In the genomic region with DNA sequence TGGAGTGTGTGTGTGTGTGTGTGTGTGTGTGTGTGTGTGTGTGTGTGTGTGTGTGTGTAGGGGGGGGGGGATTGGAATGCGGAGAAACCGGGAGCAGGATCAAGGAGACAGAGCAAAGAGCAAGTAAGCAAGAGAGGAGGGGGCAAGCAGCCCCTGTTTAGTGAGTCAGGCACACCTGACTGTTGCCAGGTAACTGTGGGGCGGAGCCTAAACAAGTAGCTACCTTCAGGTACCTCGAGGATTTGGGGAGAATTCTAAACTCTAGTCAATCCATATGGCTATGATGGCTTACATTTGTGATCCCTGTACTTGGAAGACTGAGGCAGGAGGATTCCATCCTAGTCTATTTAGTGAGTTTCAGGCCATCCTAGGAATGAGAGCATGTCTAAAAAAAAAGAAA, we compare ENCODE assay signal across 9 mouse cellular contexts. TPM values are rescaled to one million over a fixed set of nuclear protein-coding genes. Genes with fewer than 3 reads are reported as not detected.
DNase-seq lines count a peak whose midpoint lies in the region; ATAC-seq and TF ChIP-seq lines count a peak whose summit lies in the region.
"Had no signal": no experiment of that assay in that cellular context is flagged by ENCODE, and none has a peak within 500 bp of the region (broad histone marks: within the 10 kb centered on the region; RNA-seq: fewer than 3 reads in every experiment).

No protein-coding gene starts in this region.

- H3K9ac ChIP-seq in heart, embryonic 15.5 days, result no peak overlapping the region
- no peak overlapping the region for H3K9ac ChIP-seq in heart, adult 2 months (ENCODE audit: low read depth, low read length)
- H3K9ac ChIP-seq in neural tube, embryonic 13.5 days, result no peak overlapping the region
- no peak overlapping the region for H3K9ac ChIP-seq in neural tube, embryonic 15.5 days (replicated peaks)
- no peak overlapping the region for H3K9ac ChIP-seq in hindbrain, embryonic 11.5 days (ENCODE audit: low read depth, low read length)
- no peak overlapping the region for H3K9ac ChIP-seq in neural tube, embryonic 14.5 days (replicated peaks; ENCODE audit: low read depth, low read length)

- intact Hi-C loops in heart, adult 2 months (cut with DNase I), result no loop called here

- TF ChIP-seq EP300 in heart, adult 2 months (IDR thresholded peaks at IDR 0.05; ENCODE audit: insufficient read depth, low read depth, low read length), result no peak

- H3K27me3 ChIP-seq in heart, embryonic 15.5 days, result no peaks in the 10 kb centered on the region
- H3K27me3 ChIP-seq in heart, adult 2 months (ENCODE audit: control insufficient read depth, insufficient read depth, low read length), result no peaks in the 10 kb centered on the region
- H3K27me3 ChIP-seq in neural tube, embryonic 13.5 days, result no peaks in the 10 kb centered on the region
- H3K27me3 ChIP-seq in neural tube, embryonic 15.5 days (replicated peaks), result no peaks in the 10 kb centered on the region
- H3K27me3 ChIP-seq in hindbrain, embryonic 11.5 days (ENCODE audit: control insufficient read depth, insufficient read depth, low read length), result no peaks in the 10 kb centered on the region
- H3K27me3 ChIP-seq in neural tube, embryonic 14.5 days (ENCODE audit: control insufficient read depth, insufficient read depth, low read length), result no peaks in the 10 kb centered on the region

- peak overlapping the region; percentile 53 for H3K4me2 ChIP-seq in heart, embryonic 15.5 days
- no peak overlapping the region for H3K4me2 ChIP-seq in neural tube, embryonic 13.5 days
- H3K4me2 ChIP-seq in neural tube, embryonic 15.5 days, result no peak overlapping the region
- H3K4me2 ChIP-seq in hindbrain, embryonic 11.5 days (replicated peaks; ENCODE audit: low read depth, low read length), result no peak overlapping the region
- H3K4me2 ChIP-seq in neural tube, embryonic 14.5 days (ENCODE audit: low read depth, low read length), result peak overlapping the region; percentile 52; the same call in 1 of the 2 replicates

- H3K4me3 ChIP-seq in heart, embryonic 15.5 days, result no peak overlapping the region
- no peak overlapping the region for H3K4me3 ChIP-seq in heart, adult 2 months
- H3K4me3 ChIP-seq in neural tube, embryonic 13.5 days, result no peak overlapping the region
- H3K4me3 ChIP-seq in neural tube, embryonic 15.5 days (replicated peaks), result no peak overlapping the region
- no peak overlapping the region for H3K4me3 ChIP-seq in hindbrain, embryonic 11.5 days (ENCODE audit: low read depth, low read length)
- no peak overlapping the region for H3K4me3 ChIP-seq in neural tube, embryonic 14.5 days (ENCODE audit: low read depth, low read length)

- H3K27ac ChIP-seq in heart, embryonic 15.5 days, result peak overlapping the region; percentile 90
- H3K27ac ChIP-seq in heart, adult 2 months, result no peak overlapping the region
- H3K27ac ChIP-seq in neural tube, embryonic 13.5 days (replicated peaks), result no peak overlapping the region
- no peak overlapping the region for H3K27ac ChIP-seq in neural tube, embryonic 15.5 days (replicated peaks)
- H3K27ac ChIP-seq in hindbrain, embryonic 11.5 days (ENCODE audit: low read depth, low read length), result no peak overlapping the region
- no peak overlapping the region for H3K27ac ChIP-seq in neural tube, embryonic 14.5 days (ENCODE audit: low read depth, low read length)

- no peak for ATAC-seq in heart, embryonic 15.5 days (replicated peaks; ENCODE audit: insufficient number of reproducible peaks, insufficient read depth, low FRiP score, low read depth)
- 0 out of 2 replicates have a peak, but pooled peaks have one; percentile 6 for ATAC-seq in neural tube, embryonic 13.5 days (ENCODE audit: low read depth)
- no peak for ATAC-seq in neural tube, embryonic 15.5 days (ENCODE audit: low FRiP score)
- 0 out of 2 replicates have a peak, but pooled peaks have one; percentile 5 for ATAC-seq in hindbrain, embryonic 11.5 days (ENCODE audit: low FRiP score)
- ATAC-seq in neural tube, embryonic 14.5 days (ENCODE audit: low read depth), result no peak
- ATAC-seq in erythroblast, adult 5-6 weeks (replicated peaks; ENCODE audit: low FRiP score, poor library complexity, severe bottlenecking), result no peak

- H3K79me2 ChIP-seq in heart, adult 2 months (replicated peaks; ENCODE audit: control insufficient read depth, insufficient read depth, low read length), result no peaks in the 10 kb centered on the region

- H3K36me3 ChIP-seq in heart, embryonic 15.5 days, result no peaks in the 10 kb centered on the region
- no peaks in the 10 kb centered on the region for H3K36me3 ChIP-seq in heart, adult 2 months (ENCODE audit: control insufficient read depth, insufficient read depth, low read length)
- H3K36me3 ChIP-seq in neural tube, embryonic 13.5 days, result no peaks in the 10 kb centered on the region
- no peaks in the 10 kb centered on the region for H3K36me3 ChIP-seq in neural tube, embryonic 15.5 days
- H3K36me3 ChIP-seq in hindbrain, embryonic 11.5 days (ENCODE audit: control insufficient read depth, insufficient read depth, low read length), result no peaks in the 10 kb centered on the region
- H3K36me3 ChIP-seq in neural tube, embryonic 14.5 days (ENCODE audit: control insufficient read depth, insufficient read depth, low read length), result no peaks in the 10 kb centered on the region
- H3K36me3 ChIP-seq: G1E had no signal

- no peak for DNase-seq in heart, adult 2 months
- no peak for DNase-seq in hindbrain, embryonic 11.5 days (ENCODE audit: low spot score)
- no peak for DNase-seq in spleen, postnatal 36 days (ENCODE audit: low spot score in 2 of 2)

- no peak for TF ChIP-seq POLR2A in heart, adult 2 months (IDR thresholded peaks at IDR 0.05; ENCODE audit: insufficient read depth, low read depth, low read length)

- H3K4me1 ChIP-seq in heart, embryonic 15.5 days (replicated peaks), result peaks cover 44% of the 10 kb centered on the region
- H3K4me1 ChIP-seq in heart, adult 2 months (ENCODE audit: control insufficient read depth, insufficient read depth, low read length), result peaks cover 11% of the 10 kb centered on the region
- peaks cover 27% of the 10 kb centered on the region for H3K4me1 ChIP-seq in neural tube, embryonic 13.5 days (replicated peaks)
- H3K4me1 ChIP-seq in neural tube, embryonic 15.5 days, result peaks cover 22% of the 10 kb centered on the region
- no peaks in the 10 kb centered on the region; the same call in 1 of the 2 replicates for H3K4me1 ChIP-seq in hindbrain, embryonic 11.5 days (replicated peaks; ENCODE audit: control insufficient read depth, insufficient read depth, low read length)
- peaks cover 8% of the 10 kb centered on the region; the same call in 1 of the 2 replicates for H3K4me1 ChIP-seq in neural tube, embryonic 14.5 days (ENCODE audit: control insufficient read depth, insufficient read depth, low read length)

- 36% methylated on average over 4 of the region's 4 CpGs for WGBS in heart, embryonic 15.5 days
- 58% methylated on average over 4 of the region's 4 CpGs for WGBS in heart, adult 2 months
- 23% methylated on average over 4 of the region's 4 CpGs for WGBS in neural tube, embryonic 13.5 days
- 36% methylated on average over 3 of the region's 4 CpGs for whole genome bisulfite sequencing in neural tube, embryonic 15.5 days
- 27% methylated on average over 4 of the region's 4 CpGs for WGBS in hindbrain, embryonic 11.5 days
- 28% methylated on average over 4 of the region's 4 CpGs for WGBS in neural tube, embryonic 14.5 days

- no peak for TF ChIP-seq CTCF in heart, adult 2 months (IDR thresholded peaks at IDR 0.05)

- no peaks in the 10 kb centered on the region for H3K9me3 ChIP-seq in heart, embryonic 15.5 days (replicated peaks)
- no peaks in the 10 kb centered on the region for H3K9me3 ChIP-seq in neural tube, embryonic 13.5 days
- no peaks in the 10 kb centered on the region for H3K9me3 ChIP-seq in neural tube, embryonic 15.5 days (replicated peaks)
- no peaks in the 10 kb centered on the region for H3K9me3 ChIP-seq in hindbrain, embryonic 11.5 days (ENCODE audit: control insufficient read depth, low read length)
- no peaks in the 10 kb centered on the region for H3K9me3 ChIP-seq in neural tube, embryonic 14.5 days (ENCODE audit: control insufficient read depth, low read length)
- H3K9me3 ChIP-seq: G1E had no signal

RNA-seq across cellular contexts. Expression of gene Ripor2, which starts 22.1 kb away (rescaled TPM):
- 14.5 and 16.0 TPM in 2 replicates for polyA plus RNA-seq in heart, embryonic 15.5 days (2015; fragmentation: Nextera tagmentation; extraction: Ambion mirVana)
- 1 to 10 TPM; 7.4 to 8.2 TPM for total RNA-seq in heart, adult 2 months (2021)
- 4.7 and 5.5 TPM in 2 replicates for polyA plus RNA-seq in heart, adult 2 months (2012; rRNA removed)
- polyA plus RNA-seq in neural tube, embryonic 13.5 days (2015; fragmentation: Nextera tagmentation; extraction: Ambion mirVana), result 20.7 and 21.7 TPM in 2 replicates
- polyA plus RNA-seq in neural tube, embryonic 15.5 days (2015; fragmentation: Nextera tagmentation; extraction: Ambion mirVana), result 21.3 and 24.0 TPM in 2 replicates
- 9.5 and 10.4 TPM in 2 replicates for polyA plus RNA-seq in hindbrain, embryonic 11.5 days (2014; fragmentation: Nextera tagmentation; extraction: Ambion mirVana)
- 28.1 and 28.6 TPM in 2 replicates for polyA plus RNA-seq in neural tube, embryonic 14.5 days (2014; fragmentation: Nextera tagmentation; extraction: Ambion mirVana)
- 20.2 and 21.1 TPM in 2 replicates for total RNA-seq in erythroblast, adult 5-6 weeks (2015; ENCODE audit: low replicate concordance)
- 13.3 and 18.8 TPM in 2 replicates for total RNA-seq in erythroblast, adult 5-6 weeks (2017; ENCODE audit: low replicate concordance)
- polyA plus RNA-seq: G1E had no signal

Comparison
In these comparisons a context has a peak if more than half of its experiments do, and no peak if none do; other contexts are left out.
1. ATAC-seq: peak in neural tube, embryonic 13.5 days (single experiment) and hindbrain, embryonic 11.5 days (single experiment); none in heart, embryonic 15.5 days (single experiment), neural tube, embryonic 15.5 days (single experiment), neural tube, embryonic 14.5 days (single experiment) and erythroblast, adult 5-6 weeks (single experiment).
2. H3K4me2 ChIP-seq: peak in heart, embryonic 15.5 days (single experiment) and neural tube, embryonic 14.5 days (single experiment); none in neural tube, embryonic 13.5 days (single experiment), neural tube, embryonic 15.5 days (single experiment) and hindbrain, embryonic 11.5 days (single experiment).